Mouse (Mus musculus): ENCODE measurements around the gene Smco3. TPM values are rescaled to one million over a fixed set of nuclear protein-coding genes. Genes with fewer than 3 reads are reported as not detected.

The Smco3 gene
- total and polyA plus RNA-seq, 3 experiments: not detected

GRCm38 (mm10) chr6:136820381-136820780 is 14.9 kb downstream of the Smco3 start:
- no peaks in the 10 kb centered on the region for H3K27me3 ChIP-seq (ENCODE audit: control insufficient read depth in 1 of 2, insufficient read depth in 2 of 2, low read length in 2 of 2)
- no peak overlapping the region for H3K27ac ChIP-seq (ENCODE audit: control insufficient read depth, low read depth, low read length)
- H3K4me1 ChIP-seq (ENCODE audit: control insufficient read depth in 1 of 2, insufficient read depth in 2 of 2, low read length in 2 of 2): no peaks in the 10 kb centered on the region
- TF ChIP-seq HCFC1 (IDR thresholded peaks at IDR 0.05; ENCODE audit: low read depth, low read length) (no peak), ZMIZ1 (IDR thresholded peaks at IDR 0.05; ENCODE audit: low read depth, low read length) (no peak), POLR2A (IDR thresholded peaks at IDR 0.05; ENCODE audit: control insufficient read depth in 1 of 2, insufficient read depth in 1 of 2, low read depth in 1 of 2, low read length in 2 of 2, poor library complexity in 1 of 2) (0 out of 4 replicates have a peak, but pooled peaks of 1 of the 2 experiments have one; percentile 24)
- peaks cover 6% of the 10 kb centered on the region; the same call in 1 of the 2 replicates for H3K79me2 ChIP-seq (ENCODE audit: control insufficient read depth, insufficient read depth, low read length, poor library complexity)
- no peak overlapping the region for H3K4me3 ChIP-seq (ENCODE audit: control insufficient read depth in 1 of 2, insufficient read depth in 1 of 2, low read depth in 2 of 2, low read length in 2 of 2)
- H3K9ac ChIP-seq (ENCODE audit: control insufficient read depth, low read depth, low read length, poor library complexity, severe bottlenecking): no peak overlapping the region
- DNase-seq (ENCODE audit: low read depth, low spot score): no peak
- peaks cover 0 to 29% of the 10 kb centered on the region in 2 experiments; a peak in 3 of 4 replicates for H3K36me3 ChIP-seq (ENCODE audit: control insufficient read depth in 1 of 2, insufficient read depth in 2 of 2, low read length in 2 of 2)
- H3K9me3 ChIP-seq (replicated peaks; ENCODE audit: insufficient read depth, low read length): no peaks in the 10 kb centered on the region

GRCm38 (mm10) chr6:136817549-136817948 is 17.7 kb downstream of the Smco3 start:
- no peak for DNase-seq (ENCODE audit: low read depth, low spot score)
- Histone ChIP-seq H3K27ac (ENCODE audit: control insufficient read depth, low read depth, low read length) (no peak overlapping the region), H3K27me3 (ENCODE audit: control insufficient read depth in 1 of 2, insufficient read depth in 2 of 2, low read length in 2 of 2) (no peaks in the 10 kb centered on the region), H3K9me3 (replicated peaks; ENCODE audit: insufficient read depth, low read length) (no peaks in the 10 kb centered on the region), H3K4me1 (ENCODE audit: control insufficient read depth in 1 of 2, insufficient read depth in 2 of 2, low read length in 2 of 2) (no peaks in the 10 kb centered on the region), H3K9ac (ENCODE audit: control insufficient read depth, low read depth, low read length, poor library complexity, severe bottlenecking) (no peak overlapping the region), H3K79me2 (ENCODE audit: control insufficient read depth, insufficient read depth, low read length, poor library complexity) (peaks cover 2% of the 10 kb centered on the region; the same call in 1 of the 2 replicates), H3K36me3 (ENCODE audit: control insufficient read depth in 1 of 2, insufficient read depth in 2 of 2, low read length in 2 of 2) (peaks cover 0 to 32% of the 10 kb centered on the region in 2 experiments; a peak in 2 of 4 replicates), H3K4me3 (ENCODE audit: control insufficient read depth in 1 of 2, insufficient read depth in 1 of 2, low read depth in 2 of 2, low read length in 2 of 2) (no peak overlapping the region)
- TF ChIP-seq POLR2AphosphoS2 (IDR thresholded peaks at IDR 0.05; ENCODE audit: low read length): no peak
- TF ChIP-seq USF2 (IDR thresholded peaks at IDR 0.05; ENCODE audit: borderline replicate concordance in 1 of 2, insufficient read depth in 1 of 2, low read depth in 1 of 2, low read length in 2 of 2): no peak
- no peak for TF ChIP-seq MAFK (IDR thresholded peaks at IDR 0.05; ENCODE audit: borderline replicate concordance, low read depth, low read length)
- no peak for TF ChIP-seq EP300 (IDR thresholded peaks at IDR 0.05; ENCODE audit: low read depth in 1 of 2, low read length in 2 of 2)
- TF ChIP-seq MYC (IDR thresholded peaks at IDR 0.05; ENCODE audit: low read depth, low read length): no peak
- TF ChIP-seq MAX (IDR thresholded peaks at IDR 0.05; ENCODE audit: low read length): no peak
- no peak for TF ChIP-seq ETS1 (IDR thresholded peaks at IDR 0.05; ENCODE audit: low read depth, low read length)
- no peak for TF ChIP-seq NRF1 (IDR thresholded peaks at IDR 0.05; ENCODE audit: insufficient read depth, low read depth, low read length, poor library complexity, severe bottlenecking)
- TF ChIP-seq MYB (IDR thresholded peaks at IDR 0.05; ENCODE audit: low read depth, low read length): no peak
- TF ChIP-seq POLR2A (IDR thresholded peaks at IDR 0.05; ENCODE audit: control insufficient read depth in 1 of 2, insufficient read depth in 1 of 2, low read depth in 1 of 2, low read length in 2 of 2, poor library complexity in 1 of 2): no peak
- TF ChIP-seq TBP (IDR thresholded peaks at IDR 0.05; ENCODE audit: low read depth, low read length): no peak
- TF ChIP-seq TAL1 (IDR thresholded peaks at IDR 0.05; ENCODE audit: low read length): no peak
- TF ChIP-seq MAZ (IDR thresholded peaks at IDR 0.05; ENCODE audit: low read depth, low read length): no peak
- TF ChIP-seq KAT2A (conservative IDR thresholded peaks at IDR 0.05; ENCODE audit: low read depth, low read length): no peak
- no peak for TF ChIP-seq E2F4 (IDR thresholded peaks at IDR 0.05; ENCODE audit: borderline replicate concordance, low read depth, low read length)

Measured in MEL (cell line).